Mouse (Mus musculus): ENCODE data around the gene Gm4836. TPM values are rescaled to one million over a fixed set of nuclear protein-coding genes. Genes with fewer than 3 reads are reported as not detected.
"Not testable (repeated sequence)": the region's sequence is repeated elsewhere in the genome, so short reads cannot be mapped to it uniquely, and the experiment has no call there.

The Gm4836 gene
- not detected for total RNA-seq (2022)

DNA sequence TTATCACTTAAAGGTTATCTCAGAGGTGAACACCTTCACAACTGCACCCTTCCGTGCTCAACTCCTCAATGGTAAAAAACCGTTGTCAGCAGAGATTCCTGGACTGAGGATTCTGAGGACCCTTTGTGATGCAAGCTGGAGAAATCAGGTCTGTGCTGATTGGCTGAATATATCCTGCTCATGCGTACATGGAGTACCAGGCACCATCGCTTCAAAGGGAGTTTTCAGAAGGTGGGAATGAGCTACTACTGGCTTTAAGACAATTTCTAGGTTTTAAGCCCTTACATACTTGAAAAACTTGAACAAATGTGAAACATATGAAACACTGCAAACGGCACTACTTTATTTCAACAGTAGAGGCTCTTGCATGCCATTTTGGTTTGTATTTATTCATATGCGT is at the start of gene Gm4836:
TSS of gene Gm4836 (minus strand) at position 101 of the 400 bp plus-strand sequence.
- DNase-seq, result not testable (repeated sequence)

Data from adrenal gland, adult 8-10 months (tissue).